Mouse (Mus musculus): ENCODE measurements around the gene Plekhh1.

DNA sequence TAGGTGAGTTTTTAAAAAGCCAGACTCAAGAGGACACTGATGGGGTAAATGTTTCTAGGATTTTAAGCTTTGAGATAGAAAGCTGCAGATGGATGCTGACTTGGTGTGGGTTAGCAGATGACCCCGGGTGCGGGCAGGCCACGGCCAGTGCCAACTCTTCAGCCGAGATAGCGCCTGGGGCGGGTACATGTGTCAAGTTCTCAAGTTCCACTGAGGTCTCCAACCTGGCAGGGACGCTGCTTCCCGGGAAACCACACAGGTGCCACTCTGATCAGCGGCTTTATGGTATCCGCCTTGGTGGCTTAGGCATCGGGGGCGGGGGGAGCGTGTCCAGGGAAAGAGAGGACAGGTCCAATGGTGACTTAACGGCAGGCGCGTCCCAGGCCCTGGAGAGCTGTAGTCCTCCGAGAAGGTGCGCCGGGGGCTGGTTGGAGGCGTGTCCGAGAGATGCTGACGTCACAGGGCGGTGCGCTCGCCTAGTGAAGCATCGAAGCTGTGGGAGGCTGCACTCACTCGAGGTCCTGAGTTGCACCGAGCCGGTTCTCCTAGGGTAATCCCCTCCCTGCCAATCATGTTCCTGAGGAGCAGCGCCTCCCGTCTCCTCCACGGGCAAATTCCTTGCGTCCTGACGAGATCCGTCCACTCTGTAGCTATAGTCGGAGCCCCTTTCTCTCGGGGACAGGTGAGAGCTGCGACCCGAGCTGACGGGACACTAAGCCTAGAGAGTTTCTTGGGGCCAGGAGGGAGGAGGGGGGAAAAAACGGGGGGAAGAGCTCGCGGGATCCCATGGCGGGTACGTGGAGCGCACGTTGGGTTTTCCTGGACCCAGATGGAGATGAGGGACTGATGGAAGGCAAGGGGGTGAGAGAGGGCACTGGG is 101.6 kb downstream of the Plekhh1 start, which contains the start of gene Arg2:
- TF ChIP-seq CTCF (IDR thresholded peaks at IDR 0.05; ENCODE audit: low read depth, low read length) (no peak), POLR2A (IDR thresholded peaks at IDR 0.05; ENCODE audit: extremely low read depth, insufficient read depth, low read length) (no peak)

Measured in liver, adult 2 months (tissue).